Mouse (Mus musculus): Measurements from ENCODE around the gene Mab21l2. TPM values are rescaled to one million over a fixed set of nuclear protein-coding genes. Genes with fewer than 3 reads are reported as not detected.

Mab21l2 gene
- polyA plus RNA-seq, 1 experiment from 2014 or later = 14.9 TPM

DNA sequence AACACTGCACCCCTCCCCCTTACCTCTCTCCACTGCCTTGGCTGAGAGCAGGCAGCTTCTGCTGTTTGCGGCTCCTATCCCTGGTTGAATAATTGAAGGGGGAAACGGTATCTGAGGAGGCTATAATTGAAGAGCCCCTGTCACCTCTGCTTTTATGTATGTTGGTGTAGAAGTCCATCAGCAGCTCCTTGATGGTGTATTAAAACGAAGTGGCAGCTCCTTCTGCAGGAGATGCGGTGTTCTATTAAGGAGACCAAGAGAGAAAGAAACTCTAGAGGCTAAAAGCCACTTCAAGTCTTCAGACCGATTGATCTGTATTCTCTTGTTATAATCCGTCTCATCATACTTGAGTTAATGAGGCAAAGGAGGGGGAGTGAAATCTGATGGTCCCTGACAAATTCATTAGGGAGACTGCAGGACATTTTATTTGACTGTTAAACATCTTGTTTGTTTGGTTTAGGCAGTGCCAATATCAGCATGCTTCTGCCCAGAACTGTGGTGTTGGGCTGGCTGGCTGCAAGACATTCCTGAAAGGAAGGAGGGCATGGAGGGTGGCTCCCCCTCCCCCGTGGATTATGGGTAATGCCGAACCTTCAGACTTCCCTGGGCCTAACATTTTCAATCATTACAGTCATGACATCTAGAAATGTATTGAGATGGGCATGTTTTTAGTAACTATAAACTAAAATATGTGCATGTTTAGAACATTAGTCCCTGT lies 2.7 kb upstream of the Mab21l2 start:
- Histone ChIP-seq H3K36me3 (replicated peaks) (no peaks in the 10 kb centered on the region), H3K27me3 (peaks cover 69% of the 10 kb centered on the region), H3K9ac (no peak overlapping the region), H3K4me2 (no peak overlapping the region), H3K27ac (no peak overlapping the region), H3K4me3 (replicated peaks) (no peak overlapping the region), H3K4me1 (peaks cover 35% of the 10 kb centered on the region), H3K9me3 (no peaks in the 10 kb centered on the region)
- no peak for ATAC-seq (ENCODE audit: low FRiP score)
- 2% methylated on average over 8 of the region's 8 CpGs for WGBS

DNA sequence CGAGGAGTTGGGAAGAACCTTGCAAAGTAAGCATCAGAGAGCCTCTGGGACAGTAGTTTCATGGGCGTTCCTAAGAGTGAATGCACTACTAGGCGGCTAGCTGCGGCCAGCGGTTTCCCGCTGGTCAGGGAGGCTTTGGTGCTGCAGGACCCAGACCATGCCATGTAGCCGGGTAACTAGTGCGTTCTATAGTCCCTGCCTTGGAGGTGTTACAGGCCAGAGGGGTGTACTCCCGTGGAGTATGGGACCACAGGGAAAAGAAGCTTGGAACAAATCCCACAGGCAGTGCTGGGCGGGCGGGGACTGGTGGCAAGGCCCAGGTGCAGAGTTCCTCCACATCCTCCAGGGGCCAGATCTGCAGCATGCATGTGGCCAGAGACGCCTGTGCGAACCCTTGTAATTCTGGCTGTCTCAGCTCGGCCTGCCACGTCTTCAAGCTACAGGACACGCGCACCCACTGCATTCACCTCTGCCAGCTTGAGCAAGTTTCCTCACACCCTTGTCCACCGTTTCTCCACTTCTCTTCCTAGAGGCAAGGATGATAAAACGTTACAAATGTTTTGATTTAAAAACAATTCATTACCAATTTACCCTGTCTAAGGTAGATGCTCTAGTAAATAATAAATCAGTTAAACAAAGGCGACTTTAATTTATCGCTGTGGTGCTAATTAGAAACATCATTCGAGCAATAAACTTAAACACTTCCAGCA lies 2.0 kb upstream of the Mab21l2 start:
- ATAC-seq (ENCODE audit: low FRiP score) = peak; percentile 47; the same call in 1 of the 2 replicates
- no peaks in the 10 kb centered on the region for H3K9me3 ChIP-seq
- H3K4me1 ChIP-seq = peaks cover 35% of the 10 kb centered on the region
- WGBS = 1% methylated on average over 22 of the region's 22 CpGs
- H3K36me3 ChIP-seq (replicated peaks) = no peaks in the 10 kb centered on the region
- no peak overlapping the region for H3K27ac ChIP-seq
- H3K9ac ChIP-seq = no peak overlapping the region
- peak overlapping the region; percentile 25 for H3K4me2 ChIP-seq
- H3K27me3 ChIP-seq = peaks cover 70% of the 10 kb centered on the region
- no peak overlapping the region for H3K4me3 ChIP-seq (replicated peaks)

DNA sequence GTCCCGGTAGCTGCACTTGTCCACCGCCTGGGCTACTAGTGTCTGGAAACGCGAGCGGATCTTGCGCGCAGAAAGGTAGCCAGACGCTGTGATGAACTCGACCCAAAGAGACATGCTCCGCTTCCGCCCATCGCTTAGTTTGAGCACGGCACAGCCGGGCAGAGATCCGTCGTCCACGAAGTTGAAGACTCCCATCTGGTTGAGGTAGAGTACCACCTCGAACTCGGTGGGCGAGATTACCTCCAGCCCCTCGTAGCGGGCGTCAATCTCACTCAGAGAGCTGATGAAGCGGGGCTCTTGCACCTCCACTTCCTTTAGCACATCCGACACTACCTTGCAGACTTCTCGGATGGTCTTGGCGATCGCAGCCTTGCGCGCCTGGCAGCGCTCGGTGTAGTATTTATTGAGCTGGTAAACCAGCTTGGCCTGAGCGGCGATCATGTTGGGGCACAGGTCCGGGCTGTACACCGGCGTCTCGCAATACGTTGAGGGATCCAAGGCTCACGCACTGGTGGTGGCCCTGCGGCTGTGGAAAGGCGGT lies 1.1 kb downstream of the Mab21l2 start:
- ATAC-seq (ENCODE audit: low FRiP score) = no peak

DNA sequence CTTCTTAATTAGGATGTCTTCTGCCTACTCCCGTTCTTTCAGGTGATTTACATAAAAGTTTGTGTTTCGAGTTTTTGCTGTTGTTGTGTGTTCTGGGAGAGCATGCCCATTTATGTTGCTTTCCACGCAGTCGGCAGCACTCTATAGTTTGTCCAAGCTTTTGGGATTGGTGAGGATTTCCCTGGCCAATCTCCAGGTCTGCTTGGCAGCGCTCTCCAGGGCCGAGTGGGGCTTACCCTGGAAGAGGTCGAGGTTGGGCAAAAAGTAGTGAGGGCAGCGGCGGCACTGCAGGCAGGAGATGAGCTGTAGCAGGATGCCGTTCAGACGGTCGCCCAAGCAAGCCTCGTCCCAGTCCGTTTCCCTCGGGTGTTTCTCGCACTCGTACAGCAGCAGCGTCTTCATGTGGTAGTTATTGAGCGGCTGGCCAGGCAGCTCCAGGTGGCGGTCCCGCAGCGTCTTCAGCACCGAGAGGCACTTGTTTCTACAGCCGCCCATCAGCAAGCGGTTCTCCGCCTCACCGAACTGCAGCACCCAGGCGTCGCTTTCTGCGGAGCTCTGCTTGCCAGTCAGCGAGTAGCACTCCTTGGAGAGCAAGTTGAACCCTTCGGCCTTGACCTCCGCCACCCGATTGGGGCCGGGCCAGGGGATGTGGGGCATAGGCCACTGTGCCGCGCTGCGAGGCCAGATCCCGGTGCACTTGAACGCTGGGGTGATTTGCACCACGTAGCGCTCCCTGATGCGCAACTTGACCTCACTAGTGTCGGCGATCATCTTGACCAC lies 1.8 kb downstream of the Mab21l2 start:
- H3K4me1 ChIP-seq = peaks cover 35% of the 10 kb centered on the region
- H3K4me3 ChIP-seq (replicated peaks) = peak overlapping the region; percentile 37
- H3K27me3 ChIP-seq = peaks cover 66% of the 10 kb centered on the region
- peak overlapping the region; percentile 51 for H3K4me2 ChIP-seq
- H3K36me3 ChIP-seq (replicated peaks) = no peaks in the 10 kb centered on the region
- no peaks in the 10 kb centered on the region for H3K9me3 ChIP-seq
- 0 out of 2 replicates have a peak, but pooled peaks have one; percentile 24 for ATAC-seq (ENCODE audit: low FRiP score)
- under 1% methylated on average over 45 of the region's 45 CpGs for WGBS
- H3K27ac ChIP-seq = peak overlapping the region; percentile 46
- peak overlapping the region; percentile 42 for H3K9ac ChIP-seq

More for the DNA sequence above, 1.1 kb downstream of the Mab21l2 start:
- H3K4me3 ChIP-seq (replicated peaks) = peak overlapping the region; percentile 37
- peak overlapping the region; percentile 46 for H3K27ac ChIP-seq
- under 1% methylated on average over 42 of the region's 42 CpGs for WGBS
- H3K4me2 ChIP-seq = peak overlapping the region; percentile 51
- H3K36me3 ChIP-seq (replicated peaks) = no peaks in the 10 kb centered on the region
- H3K4me1 ChIP-seq = peaks cover 35% of the 10 kb centered on the region
- peak overlapping the region; percentile 42; the same call in 1 of the 2 replicates for H3K9ac ChIP-seq
- peaks cover 64% of the 10 kb centered on the region for H3K27me3 ChIP-seq
- no peaks in the 10 kb centered on the region for H3K9me3 ChIP-seq

DNA sequence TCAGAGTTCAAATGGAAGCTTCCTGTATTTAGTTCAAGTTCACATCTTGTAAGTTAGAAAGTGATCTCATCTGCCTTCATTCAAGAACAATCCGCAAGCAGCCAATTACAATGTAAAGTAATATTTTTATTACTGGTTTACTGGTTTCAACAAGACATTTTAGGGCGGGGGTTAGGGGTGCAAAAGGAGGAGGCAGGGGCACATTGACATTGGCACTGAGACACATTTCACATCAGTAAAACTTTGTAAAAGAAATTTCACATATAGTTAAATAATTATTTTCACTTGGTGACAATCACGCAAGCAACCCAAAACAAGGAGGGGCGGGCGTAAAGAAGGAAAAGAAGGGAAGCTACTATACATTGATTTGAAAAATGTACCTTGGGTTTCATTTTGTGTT lies 2.5 kb downstream of the Mab21l2 start:
- ATAC-seq (ENCODE audit: low FRiP score) = no peak
- Histone ChIP-seq H3K36me3 (replicated peaks) (no peaks in the 10 kb centered on the region), H3K4me2 (peak overlapping the region; percentile 51; the same call in 1 of the 2 replicates), H3K4me3 (replicated peaks) (peak overlapping the region; percentile 37), H3K9me3 (no peaks in the 10 kb centered on the region), H3K27ac (no peak overlapping the region), H3K4me1 (peaks cover 30% of the 10 kb centered on the region), H3K27me3 (peaks cover 64% of the 10 kb centered on the region), H3K9ac (no peak overlapping the region)
- 20% methylated on average over 5 of the region's 5 CpGs for WGBS

DNA sequence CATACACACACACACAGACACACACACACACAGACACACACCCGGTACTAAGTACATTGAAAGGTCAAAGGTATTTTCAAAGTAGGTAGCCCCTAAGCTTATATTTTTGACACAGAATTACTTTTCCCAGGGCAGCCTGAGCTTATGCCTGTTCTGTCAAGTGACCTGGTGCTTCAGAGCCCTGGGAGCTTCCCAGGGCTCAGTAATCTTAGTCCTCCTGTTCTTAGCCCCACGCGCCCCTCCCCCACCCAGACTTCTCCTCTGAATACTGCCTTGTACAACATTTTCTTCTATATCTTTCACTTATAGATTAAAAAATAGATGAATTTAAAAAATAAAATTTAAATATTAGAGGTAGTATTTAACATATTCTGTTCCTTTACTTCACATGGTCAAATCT lies 3.6 kb downstream of the Mab21l2 start:
- Histone ChIP-seq H3K27ac (no peak overlapping the region), H3K27me3 (peaks cover 58% of the 10 kb centered on the region), H3K4me3 (replicated peaks) (no peak overlapping the region), H3K4me2 (no peak overlapping the region), H3K9ac (no peak overlapping the region), H3K9me3 (no peaks in the 10 kb centered on the region), H3K4me1 (peaks cover 23% of the 10 kb centered on the region), H3K36me3 (replicated peaks) (no peaks in the 10 kb centered on the region)
- 13% methylated on average over 3 of the region's 3 CpGs for WGBS
- ATAC-seq (ENCODE audit: low FRiP score) = no peak

DNA sequence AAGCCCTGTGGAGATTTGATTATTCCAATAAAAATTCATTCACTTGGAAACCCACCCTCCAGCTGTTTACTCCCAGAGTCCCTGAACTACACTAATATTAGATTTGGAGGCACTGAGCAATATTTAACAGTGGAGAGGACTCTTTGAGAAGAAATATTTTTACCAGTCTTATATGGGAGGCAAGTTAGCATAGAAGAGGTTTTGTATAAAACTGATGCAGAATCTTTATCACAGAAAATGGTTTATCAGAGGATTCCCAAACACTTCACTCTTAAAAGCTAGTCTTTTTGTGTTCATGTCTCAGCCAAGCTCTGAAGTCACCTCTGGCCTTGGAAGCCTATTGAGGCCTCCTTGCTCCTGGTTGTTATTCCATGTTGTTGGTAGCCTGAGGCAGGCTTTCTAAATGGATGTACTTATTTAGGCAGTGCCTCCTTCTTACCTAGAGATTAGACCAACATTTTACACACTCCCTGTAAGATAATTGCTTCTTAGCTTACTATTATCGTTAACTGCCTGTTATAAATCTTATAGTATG lies 6.5 kb downstream of the Mab21l2 start:
- ATAC-seq (ENCODE audit: low FRiP score) = no peak
- Histone ChIP-seq H3K9ac (no peak overlapping the region), H3K4me1 (peaks cover 22% of the 10 kb centered on the region), H3K9me3 (no peaks in the 10 kb centered on the region), H3K4me2 (no peak overlapping the region), H3K36me3 (replicated peaks) (no peaks in the 10 kb centered on the region), H3K4me3 (replicated peaks) (no peak overlapping the region), H3K27ac (no peak overlapping the region), H3K27me3 (peaks cover 49% of the 10 kb centered on the region)
- WGBS = 72% methylated on average over 1 of the region's 1 CpGs

DNA sequence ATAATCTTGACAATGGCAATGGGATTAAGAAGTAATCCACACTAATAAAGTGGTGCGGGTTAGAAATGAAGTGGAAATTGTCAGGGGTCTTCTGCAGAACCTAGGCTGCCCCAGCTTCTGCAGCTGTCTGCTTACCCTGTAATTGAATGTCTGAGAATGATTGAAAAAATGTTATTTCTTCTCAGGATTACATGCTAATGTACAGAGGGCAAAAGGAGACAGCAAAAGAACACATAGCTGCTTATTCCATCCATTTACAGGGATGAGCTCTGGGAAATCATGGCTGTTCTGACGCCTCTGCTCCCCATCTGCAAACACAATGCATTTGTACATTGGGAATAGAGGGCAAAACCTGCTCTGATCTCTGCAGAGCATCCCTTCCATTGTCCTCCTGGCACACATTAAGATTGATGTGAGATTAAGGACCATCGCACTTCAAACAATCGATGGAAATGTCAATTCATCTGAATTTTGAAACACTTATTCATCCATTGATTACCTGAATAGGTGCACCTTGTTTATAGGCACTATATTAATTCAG lies 7.3 kb downstream of the Mab21l2 start:
- Histone ChIP-seq H3K4me2 (no peak overlapping the region), H3K4me3 (replicated peaks) (no peak overlapping the region), H3K27me3 (peaks cover 42% of the 10 kb centered on the region), H3K36me3 (replicated peaks) (no peaks in the 10 kb centered on the region), H3K27ac (no peak overlapping the region), H3K9ac (no peak overlapping the region), H3K9me3 (no peaks in the 10 kb centered on the region), H3K4me1 (peaks cover 15% of the 10 kb centered on the region)
- ATAC-seq (ENCODE audit: low FRiP score) = 0 out of 2 replicates have a peak, but pooled peaks have one; percentile 39
- WGBS = 54% methylated on average over 4 of the region's 4 CpGs

DNA sequence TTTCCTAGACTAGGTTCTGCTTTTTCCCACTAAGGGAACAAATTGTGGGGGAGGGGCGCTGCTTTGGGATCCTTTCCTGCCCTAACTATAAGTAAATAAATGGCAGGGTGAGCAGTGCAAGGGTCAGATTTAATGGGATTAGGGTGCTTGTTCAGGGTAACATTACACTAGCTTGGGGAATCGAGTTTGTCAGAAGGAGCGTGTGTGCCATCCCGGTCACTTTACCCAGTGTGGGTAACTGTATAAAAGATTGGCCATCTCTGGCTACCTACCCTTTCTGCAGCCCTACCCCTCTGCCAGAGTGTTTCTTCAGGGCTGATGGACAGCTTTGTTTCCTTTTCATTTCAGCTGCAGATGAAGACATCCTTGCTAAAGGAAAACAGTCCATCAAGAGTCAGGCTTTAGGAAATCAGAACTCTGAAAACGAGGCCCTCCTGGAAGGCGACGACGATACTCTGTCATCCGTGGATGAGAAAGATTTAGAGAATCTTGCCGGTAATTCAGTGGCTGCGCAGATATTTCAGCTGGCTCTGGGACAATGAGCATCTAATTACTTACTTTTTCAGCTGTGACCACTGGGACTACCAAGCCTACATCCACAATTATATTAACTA lies 8.8 kb downstream of the Mab21l2 start:
- no peak for ATAC-seq (ENCODE audit: low FRiP score)
- no peak overlapping the region for H3K4me3 ChIP-seq (replicated peaks)
- H3K27me3 ChIP-seq = peaks cover 36% of the 10 kb centered on the region
- H3K9me3 ChIP-seq = no peaks in the 10 kb centered on the region
- 25% methylated on average over 11 of the region's 11 CpGs for WGBS
- H3K27ac ChIP-seq = no peak overlapping the region
- peaks cover 15% of the 10 kb centered on the region for H3K4me1 ChIP-seq
- no peak overlapping the region for H3K4me2 ChIP-seq
- H3K9ac ChIP-seq = no peak overlapping the region
- no peaks in the 10 kb centered on the region for H3K36me3 ChIP-seq (replicated peaks)

DNA sequence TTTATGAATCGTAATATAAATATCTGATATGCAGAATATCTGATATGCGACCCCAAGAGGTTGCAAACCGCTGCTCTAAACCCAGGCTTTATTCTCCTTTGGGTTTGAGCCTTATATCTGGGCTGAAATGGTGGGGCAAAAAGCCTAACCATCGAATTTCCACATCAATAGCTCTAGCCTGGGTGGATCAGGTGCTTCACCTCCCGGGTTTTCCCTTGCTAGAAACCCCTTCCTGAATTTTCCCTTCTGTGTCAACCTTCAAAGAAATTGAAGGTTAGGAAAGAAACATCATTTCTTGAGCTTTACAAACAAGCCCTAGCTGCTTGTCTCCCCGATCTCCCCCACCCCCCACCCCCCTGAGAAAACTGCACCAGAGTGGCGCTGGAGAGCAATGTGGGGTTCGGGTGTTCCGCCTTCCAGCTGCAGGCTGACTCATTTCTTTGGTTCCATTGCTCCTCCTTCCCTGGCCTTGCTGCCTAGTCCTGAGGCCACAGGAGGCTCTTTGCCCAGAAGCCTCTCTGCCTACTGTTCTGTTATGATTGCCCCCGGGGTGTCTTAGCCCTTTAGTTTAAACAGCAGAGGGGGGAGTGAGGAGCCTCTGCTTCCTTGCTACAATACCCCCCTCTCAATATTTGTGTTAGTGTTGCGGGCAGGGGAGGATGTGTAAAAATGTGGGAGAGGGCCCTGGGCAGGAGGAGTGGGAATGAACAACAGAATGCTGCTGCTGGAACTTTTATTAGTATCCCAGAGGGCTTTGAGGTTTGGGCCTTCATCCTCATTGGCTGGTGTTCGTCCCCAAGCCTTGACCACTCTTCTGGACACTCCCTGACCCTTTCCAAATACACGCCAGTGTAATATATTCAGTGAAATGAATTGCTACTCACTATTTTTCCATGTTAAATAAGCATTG lies 9.5 kb downstream of the Mab21l2 start:
- Histone ChIP-seq H3K27ac (no peak overlapping the region), H3K4me1 (peaks cover 15% of the 10 kb centered on the region), H3K4me2 (peak overlapping the region; percentile 19; the same call in 1 of the 2 replicates), H3K27me3 (peaks cover 35% of the 10 kb centered on the region), H3K9me3 (no peaks in the 10 kb centered on the region), H3K4me3 (replicated peaks) (no peak overlapping the region), H3K36me3 (replicated peaks) (no peaks in the 10 kb centered on the region), H3K9ac (no peak overlapping the region)
- WGBS = 17% methylated on average over 13 of the region's 13 CpGs
- ATAC-seq (ENCODE audit: low FRiP score) = 0 out of 2 replicates have a peak, but pooled peaks have one; percentile 27
